Mouse (Mus musculus) forebrain, embryonic 12.5 days (tissue): ENCODE results near the gene Ino80. TPM values are rescaled to one million over a fixed set of nuclear protein-coding genes. Genes with fewer than 3 reads are reported as not detected.

ENCODE experiments used
- ATAC-seq: fragments of 200-750 bp; cut with Nextera tagmentation; 2 replicates; pipeline ENCODE4 v1.8.0; 2017; ENCODE audit warnings: moderate TSS enrichment; ENCODE audit not compliant: low FRiP score
- H3K27ac ChIP-seq: fragments of 300-500 bp; sonication (generic); 2 replicates; pipeline ENCODE4 v1.5.1; 2016; ENCODE audit warnings: mild to moderate bottlenecking
- H3K27me3 ChIP-seq: fragments of 300-500 bp; sonication (generic); 2 replicates; pipeline ENCODE4 v1.6.1; 2016; ENCODE audit warnings: mild to moderate bottlenecking
- H3K36me3 ChIP-seq: fragments of 300-500 bp; sonication (generic); replicated peaks from 2 replicates; pipeline ENCODE4 v1.6.1; 2016; ENCODE audit warnings: mild to moderate bottlenecking
- H3K4me1 ChIP-seq: fragments of 300-500 bp; sonication (generic); 2 replicates; pipeline ENCODE4 v1.6.1; 2016
- H3K4me2 ChIP-seq: fragments of 300-500 bp; sonication (generic); 2 replicates; pipeline ENCODE4 v1.6.1; 2016; ENCODE audit warnings: mild to moderate bottlenecking, moderate library complexity
- H3K4me3 ChIP-seq: fragments of 300-500 bp; sonication (generic); replicated peaks from 2 replicates; pipeline ENCODE4 v1.5.1; 2016; ENCODE audit warnings: mild to moderate bottlenecking
- H3K9ac ChIP-seq: fragments of 300-500 bp; sonication (generic); 2 replicates; pipeline ENCODE4 v1.6.1; 2016; ENCODE audit warnings: mild to moderate bottlenecking
- H3K9me3 ChIP-seq: fragments of 300-500 bp; sonication (generic); 2 replicates; pipeline ENCODE4 v1.6.1; 2016
- WGBS: fragments of 180-500 bp; shearing (Covaris S2); methylation state at CpG from one replicate; pipeline ENCODE4 v1.1.7; 2016; 5-methylcytosine and 5-hydroxymethylcytosine counted together
- polyA plus RNA-seq: library from polyadenylated mRNA; unstranded; fragments of >200 nt; fragmentation: Nextera tagmentation; extraction: Ambion mirVana; gene quantifications from 2 replicates; pipeline ENCODE4 v1.2.1, GENCODE M21; 2016

Gene Ino80
- polyA plus RNA-seq, 1 experiment from 2014 or later = 4.5 TPM

- Histone ChIP-seq H3K27me3 (peaks cover 18% of the 10 kb centered on the region), H3K9ac (no peak overlapping the region), H3K27ac (no peak overlapping the region), H3K4me1 (no peaks in the 10 kb centered on the region), H3K4me2 (no peak overlapping the region), H3K36me3 (no peaks in the 10 kb centered on the region), H3K4me3 (no peak overlapping the region), H3K9me3 (no peaks in the 10 kb centered on the region)
- WGBS = 57% methylated on average over 6 of the region's 6 CpGs
- ATAC-seq = no peak
Measured at GRCm38 (mm10) chr2:119344537-119345138, 132.8 kb downstream of the Ino80 start.

DNA sequence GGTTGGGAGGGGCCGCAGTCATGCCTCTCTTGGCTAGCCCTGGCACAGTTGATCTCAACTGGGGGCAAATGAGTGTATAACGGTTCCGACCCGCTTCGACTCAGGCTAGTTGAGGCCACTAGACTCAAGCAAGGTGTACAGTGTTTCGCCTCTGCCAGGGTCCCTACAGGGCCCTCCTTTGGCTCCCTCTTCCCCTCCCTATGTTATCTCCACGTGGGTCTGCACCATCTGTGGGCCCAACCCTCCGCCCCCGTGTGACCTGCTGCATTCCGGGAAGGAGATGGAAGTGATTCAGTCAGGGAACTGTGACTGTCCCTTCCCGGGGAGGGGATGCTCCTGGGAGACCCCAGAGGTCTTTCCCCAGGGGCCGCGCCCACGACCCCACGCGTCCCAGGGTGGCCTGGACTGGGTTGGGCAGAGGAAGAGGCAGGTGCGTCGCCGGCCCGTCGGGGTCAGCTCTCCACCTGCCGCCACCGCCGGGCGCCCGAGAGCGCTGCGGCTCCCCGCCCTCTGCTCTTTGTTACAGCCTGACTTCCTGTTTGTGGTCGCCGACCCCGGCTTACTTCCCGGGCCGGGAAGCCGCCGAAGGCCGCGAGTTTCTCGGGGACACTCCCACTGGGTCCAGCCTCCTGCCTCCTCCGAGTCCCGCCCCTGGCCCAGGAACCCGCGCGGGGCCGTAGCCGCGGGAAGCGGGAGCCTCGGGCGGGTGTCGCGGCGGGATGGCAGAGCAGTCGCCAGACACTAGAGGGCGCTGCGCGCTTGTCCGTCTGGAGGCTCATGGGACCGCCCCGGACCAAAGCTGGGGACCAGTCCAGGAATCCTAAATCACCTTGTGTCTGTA, 139.8 kb downstream of the Ino80 start:
- Histone ChIP-seq H3K4me3 (peak overlapping the region; percentile 52), H3K9ac (peak overlapping the region; percentile 64), H3K36me3 (no peaks in the 10 kb centered on the region), H3K4me2 (peak overlapping the region; percentile 84), H3K27ac (peak overlapping the region; percentile 33), H3K27me3 (peaks cover 37% of the 10 kb centered on the region), H3K4me1 (peaks cover 9% of the 10 kb centered on the region), H3K9me3 (no peaks in the 10 kb centered on the region)
- ATAC-seq = peak; percentile 87
- WGBS = 8% methylated on average over 60 of the region's 60 CpGs

DNA sequence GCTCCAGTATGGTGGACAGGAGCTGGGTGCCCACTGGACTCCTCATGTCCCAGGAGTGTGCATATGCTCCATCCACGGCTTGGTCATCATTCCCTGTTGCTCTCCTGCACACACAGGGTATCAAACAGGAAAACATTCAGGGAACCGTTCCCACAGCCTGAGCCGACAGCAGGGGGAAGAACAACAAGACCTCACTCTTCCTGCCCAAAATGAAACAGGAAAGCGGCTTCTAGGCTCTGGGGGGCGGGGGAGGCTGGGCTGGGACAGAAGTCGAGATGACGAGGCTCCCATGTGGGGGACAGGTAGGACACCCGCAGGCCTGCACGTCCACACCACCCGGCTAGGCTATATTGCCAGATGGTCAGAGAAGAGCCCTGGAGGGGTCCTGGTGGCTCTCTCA, 141.0 kb downstream of the Ino80 start:
- Histone ChIP-seq H3K4me2 (no peak overlapping the region), H3K27ac (no peak overlapping the region), H3K27me3 (peaks cover 48% of the 10 kb centered on the region), H3K9me3 (no peaks in the 10 kb centered on the region), H3K4me3 (no peak overlapping the region), H3K9ac (no peak overlapping the region), H3K36me3 (no peaks in the 10 kb centered on the region), H3K4me1 (peaks cover 9% of the 10 kb centered on the region)
- ATAC-seq = no peak
- WGBS = 78% methylated on average over 10 of the region's 10 CpGs

DNA sequence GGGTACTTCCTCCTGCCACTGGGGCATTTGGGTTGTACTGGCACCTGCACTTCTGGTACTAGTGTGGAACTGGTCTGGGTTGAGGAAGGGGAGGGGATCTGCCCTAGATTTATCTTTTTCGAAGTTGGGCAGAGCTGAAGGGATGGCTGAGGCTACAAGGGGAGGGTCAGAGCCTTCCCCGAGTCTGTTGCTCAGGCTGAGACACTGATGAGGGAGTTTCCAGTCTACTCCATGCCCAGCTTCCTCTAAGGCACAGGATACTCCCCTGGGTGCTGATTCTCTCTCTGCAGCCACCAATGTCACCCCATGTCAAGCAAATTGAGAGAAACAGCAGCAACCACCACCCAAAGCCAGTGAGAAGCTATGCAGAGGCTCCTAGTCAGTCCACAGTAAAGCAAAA, 141.5 kb downstream of the Ino80 start:
- no peaks in the 10 kb centered on the region for H3K36me3 ChIP-seq
- no peak for ATAC-seq
- peaks cover 9% of the 10 kb centered on the region for H3K4me1 ChIP-seq
- H3K9me3 ChIP-seq = no peaks in the 10 kb centered on the region
- 74% methylated on average over 2 of the region's 2 CpGs for WGBS
- no peak overlapping the region for H3K4me3 ChIP-seq
- H3K27me3 ChIP-seq = peaks cover 53% of the 10 kb centered on the region
- no peak overlapping the region for H3K9ac ChIP-seq
- H3K27ac ChIP-seq = no peak overlapping the region
- no peak overlapping the region for H3K4me2 ChIP-seq

DNA sequence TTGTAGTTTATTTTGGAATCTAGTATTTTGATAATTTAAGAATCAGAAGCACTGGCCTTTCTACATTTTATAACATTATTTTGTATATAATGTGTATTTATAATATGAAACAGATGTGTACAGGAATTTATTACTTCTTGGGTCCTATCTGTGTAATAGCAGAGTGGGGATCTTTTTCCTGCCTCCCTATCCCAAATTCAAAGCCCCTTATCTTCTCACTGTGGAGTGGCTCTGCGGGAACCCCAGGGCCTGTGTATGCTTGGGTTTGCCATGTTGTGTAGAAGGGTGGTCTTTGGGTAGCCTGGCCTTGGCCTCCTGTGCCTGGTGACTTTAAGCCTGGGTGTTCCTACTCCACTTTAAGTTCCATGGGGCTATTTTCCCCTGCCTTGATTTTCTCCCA, 142.0 kb downstream of the Ino80 start:
- Histone ChIP-seq H3K27ac (no peak overlapping the region), H3K4me1 (peaks cover 9% of the 10 kb centered on the region), H3K4me2 (no peak overlapping the region), H3K27me3 (peaks cover 58% of the 10 kb centered on the region), H3K4me3 (no peak overlapping the region), H3K9me3 (no peaks in the 10 kb centered on the region), H3K36me3 (no peaks in the 10 kb centered on the region), H3K9ac (no peak overlapping the region)
- ATAC-seq = no peak
- 81% methylated on average over 1 of the region's 1 CpGs for WGBS

DNA sequence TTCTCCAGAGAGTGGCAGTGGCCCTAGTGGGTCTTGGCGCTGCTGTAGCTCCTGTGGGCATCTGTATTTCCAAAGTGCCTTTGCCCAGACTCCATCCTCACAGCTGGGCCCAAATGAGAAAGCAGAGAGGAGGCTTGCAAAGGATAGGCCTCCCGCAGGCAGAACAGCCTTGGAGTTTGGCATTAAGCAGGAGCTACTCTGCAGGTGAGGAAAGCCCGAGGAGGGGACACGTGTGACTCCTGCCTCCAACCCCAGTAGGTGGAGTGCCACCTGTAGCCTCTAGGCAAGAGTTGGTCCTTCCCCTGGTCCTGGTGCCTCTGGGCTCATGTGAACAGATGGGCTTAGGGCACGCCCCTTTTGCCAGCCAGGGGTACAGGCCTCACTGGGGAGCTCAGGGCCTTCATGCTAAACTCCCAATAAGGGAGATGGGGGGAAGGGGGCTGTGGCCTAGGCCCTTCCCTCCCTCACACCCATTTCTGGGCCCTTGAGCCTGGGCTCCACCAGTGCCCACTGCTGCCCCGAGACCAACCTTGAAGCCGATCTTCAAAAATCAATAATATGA, 142.4 kb downstream of the Ino80 start:
- Histone ChIP-seq H3K27ac (no peak overlapping the region), H3K27me3 (peaks cover 63% of the 10 kb centered on the region), H3K9me3 (no peaks in the 10 kb centered on the region), H3K4me2 (no peak overlapping the region), H3K4me1 (peaks cover 9% of the 10 kb centered on the region), H3K36me3 (no peaks in the 10 kb centered on the region), H3K4me3 (no peak overlapping the region), H3K9ac (no peak overlapping the region)
- ATAC-seq = no peak
- WGBS = 77% methylated on average over 7 of the region's 7 CpGs

GRCm38 (mm10) chr2:119334135-119334534, 143.4 kb downstream of the Ino80 start:
- H3K9me3 ChIP-seq = no peaks in the 10 kb centered on the region
- H3K4me2 ChIP-seq = no peak overlapping the region
- H3K27ac ChIP-seq = no peak overlapping the region
- H3K9ac ChIP-seq = no peak overlapping the region
- no peak overlapping the region for H3K4me3 ChIP-seq
- peaks cover 72% of the 10 kb centered on the region for H3K27me3 ChIP-seq
- no peaks in the 10 kb centered on the region for H3K36me3 ChIP-seq
- 69% methylated on average over 1 of the region's 1 CpGs for WGBS
- H3K4me1 ChIP-seq = peaks cover 14% of the 10 kb centered on the region
- no peak for ATAC-seq

DNA sequence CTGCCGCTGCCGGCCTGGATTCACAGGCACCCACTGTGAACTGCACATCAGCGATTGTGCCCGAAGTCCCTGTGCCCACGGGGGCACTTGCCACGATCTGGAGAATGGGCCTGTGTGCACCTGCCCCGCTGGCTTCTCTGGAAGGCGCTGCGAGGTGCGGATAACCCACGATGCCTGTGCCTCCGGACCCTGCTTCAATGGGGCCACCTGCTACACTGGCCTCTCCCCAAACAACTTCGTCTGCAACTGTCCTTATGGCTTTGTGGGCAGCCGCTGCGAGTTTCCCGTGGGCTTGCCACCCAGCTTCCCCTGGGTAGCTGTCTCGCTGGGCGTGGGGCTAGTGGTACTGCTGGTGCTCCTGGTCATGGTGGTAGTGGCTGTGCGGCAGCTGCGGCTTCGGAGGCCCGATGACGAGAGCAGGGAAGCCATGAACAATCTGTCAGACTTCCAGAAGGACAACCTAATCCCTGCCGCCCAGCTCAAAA, 145.3 kb downstream of the Ino80 start:
- Histone ChIP-seq H3K36me3 (no peaks in the 10 kb centered on the region), H3K27ac (no peak overlapping the region), H3K27me3 (peaks cover 91% of the 10 kb centered on the region), H3K9me3 (no peaks in the 10 kb centered on the region), H3K4me3 (no peak overlapping the region), H3K4me1 (peaks cover 14% of the 10 kb centered on the region), H3K4me2 (no peak overlapping the region; the same call in 1 of the 2 replicates), H3K9ac (no peak overlapping the region)
- 83% methylated on average over 24 of the region's 24 CpGs for WGBS
- ATAC-seq = no peak

DNA sequence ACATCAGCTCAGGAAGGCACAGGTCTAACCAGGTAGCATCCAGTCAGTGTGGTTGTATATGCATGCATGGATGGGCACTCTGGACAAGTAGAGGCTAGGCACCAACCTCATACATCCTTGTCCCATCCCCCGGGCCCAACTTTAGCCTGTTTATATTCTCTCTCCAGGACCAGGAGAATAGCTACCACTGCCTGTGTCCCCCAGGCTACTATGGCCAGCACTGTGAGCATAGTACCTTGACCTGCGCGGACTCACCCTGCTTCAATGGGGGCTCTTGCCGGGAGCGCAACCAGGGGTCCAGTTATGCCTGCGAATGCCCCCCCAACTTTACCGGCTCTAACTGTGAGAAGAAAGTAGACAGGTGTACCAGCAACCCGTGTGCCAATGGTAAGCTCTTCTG, 146.7 kb downstream of the Ino80 start:
- ATAC-seq = no peak
- H3K27ac ChIP-seq = no peak overlapping the region
- no peak overlapping the region for H3K4me3 ChIP-seq
- H3K27me3 ChIP-seq = peaks cover 93% of the 10 kb centered on the region
- no peaks in the 10 kb centered on the region for H3K36me3 ChIP-seq
- peaks cover 29% of the 10 kb centered on the region for H3K4me1 ChIP-seq
- WGBS = 93% methylated on average over 8 of the region's 8 CpGs
- no peaks in the 10 kb centered on the region for H3K9me3 ChIP-seq
- no peak overlapping the region for H3K4me2 ChIP-seq
- no peak overlapping the region for H3K9ac ChIP-seq

- H3K4me2 ChIP-seq = no peak overlapping the region
- no peaks in the 10 kb centered on the region for H3K36me3 ChIP-seq
- ATAC-seq = no peak; the same call in 1 of the 2 replicates
- peaks cover 96% of the 10 kb centered on the region for H3K27me3 ChIP-seq
- H3K4me1 ChIP-seq = peaks cover 44% of the 10 kb centered on the region
- 0 out of 2 replicates have a peak overlapping the region, but pooled peaks have one; percentile 7 for H3K9ac ChIP-seq
- no peak overlapping the region for H3K27ac ChIP-seq
- H3K4me3 ChIP-seq = no peak overlapping the region
- H3K9me3 ChIP-seq = no peaks in the 10 kb centered on the region
- 59% methylated on average over 3 of the region's 3 CpGs for WGBS
Measured at GRCm38 (mm10) chr2:119329123-119329817, 148.2 kb downstream of the Ino80 start.

DNA sequence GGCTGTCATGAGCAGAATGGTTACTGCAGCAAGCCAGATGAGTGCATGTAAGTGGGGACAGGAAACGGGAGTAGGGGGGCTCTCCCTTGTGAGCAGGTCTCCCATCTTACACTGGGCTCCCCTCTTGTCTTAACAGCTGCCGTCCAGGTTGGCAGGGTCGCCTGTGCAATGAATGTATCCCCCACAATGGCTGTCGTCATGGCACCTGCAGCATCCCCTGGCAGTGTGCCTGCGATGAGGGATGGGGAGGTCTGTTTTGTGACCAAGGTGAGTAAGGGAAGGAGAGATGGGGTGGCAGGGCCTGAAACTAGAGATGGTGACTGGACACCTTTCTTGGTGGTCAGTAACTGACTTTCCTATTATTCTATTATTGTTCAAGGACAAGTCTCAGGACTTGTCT, 148.9 kb downstream of the Ino80 start:
- ATAC-seq = no peak
- no peak overlapping the region for H3K4me3 ChIP-seq
- H3K27ac ChIP-seq = no peak overlapping the region
- H3K9ac ChIP-seq = no peak overlapping the region
- WGBS = 44% methylated on average over 5 of the region's 5 CpGs
- peaks cover 51% of the 10 kb centered on the region for H3K4me1 ChIP-seq
- H3K9me3 ChIP-seq = no peaks in the 10 kb centered on the region
- H3K4me2 ChIP-seq = 0 out of 2 replicates have a peak overlapping the region, but pooled peaks have one; percentile 8
- peaks cover 96% of the 10 kb centered on the region for H3K27me3 ChIP-seq
- H3K36me3 ChIP-seq = no peaks in the 10 kb centered on the region

- Histone ChIP-seq H3K27ac (no peak overlapping the region), H3K27me3 (peaks cover 100% of the 10 kb centered on the region), H3K4me2 (peak overlapping the region; percentile 8; the same call in 1 of the 2 replicates), H3K9me3 (no peaks in the 10 kb centered on the region), H3K4me3 (no peak overlapping the region), H3K36me3 (no peaks in the 10 kb centered on the region), H3K4me1 (peaks cover 55% of the 10 kb centered on the region), H3K9ac (no peak overlapping the region)
- ATAC-seq = no peak
- WGBS = 10% methylated on average over 11 of the region's 11 CpGs
Measured at GRCm38 (mm10) chr2:119327942-119328526, 149.5 kb downstream of the Ino80 start.
